Mouse (Mus musculus) CD4-positive, CD25-positive, alpha-beta regulatory T cell, adult 4 months (primary cell): ENCODE measurements around the gene Ogdhl. TPM values are rescaled to one million over a fixed set of nuclear protein-coding genes. Genes with fewer than 3 reads are reported as not detected.

Source experiments
- ATAC-seq: one replicate; pipeline ENCODE4 v1.8.0; 2017
- polyA plus RNA-seq, 2 experiments: library from polyadenylated mRNA; unstranded; fragments of 100-300 nt; shearing (Covaris generic); gene quantifications; one replicate each; pipeline ENCODE4 v1.2.1; 2017

Ogdhl gene
- polyA plus RNA-seq, 2 experiments from 2014 or later = not detected

- no peak for ATAC-seq
Measured at GRCm38 (mm10) chr14:32381066-32381465, 59.2 kb downstream of the Ogdhl start.

DNA sequence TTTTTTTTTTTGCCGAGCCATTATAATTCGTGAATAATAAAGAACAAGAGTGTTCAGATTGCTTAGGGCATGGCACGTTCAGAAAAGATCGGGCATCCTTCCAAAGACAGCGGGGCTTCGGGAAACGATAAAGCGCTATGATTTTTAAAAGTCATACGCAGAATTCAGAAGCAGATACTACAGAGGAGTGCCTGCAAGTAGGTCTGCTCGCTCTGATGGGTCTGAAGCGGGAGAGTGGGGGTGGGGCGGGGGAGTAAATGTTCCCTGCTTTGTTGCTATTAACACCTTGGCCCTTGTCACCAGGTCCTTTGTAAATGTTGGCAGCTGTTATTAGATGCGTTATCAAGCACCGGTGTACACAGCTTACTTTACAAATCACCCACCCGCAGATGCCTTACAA, 59.8 kb downstream of the Ogdhl start:
- ATAC-seq = no peak

- ATAC-seq = no peak
Measured at GRCm38 (mm10) chr14:32388196-32388595, 66.4 kb downstream of the Ogdhl start, which contains the start of gene 1700024G13Rik. Gene 1700024G13Rik (minus strand): TSS chr14:32388391.

Other genes with a start within 250 kb of the Ogdhl start
- 10 to 100 TPM; 14.8 to 25.3 TPM for gene Oxnad1, start 236.6 kb upstream of the Ogdhl start, polyA plus RNA-seq
- gene Dph3, start 236.3 kb upstream of the Ogdhl start, polyA plus RNA-seq = 10 to 100 TPM; 55.6 to 63.5 TPM
- gene Msmb, start 180.0 kb upstream of the Ogdhl start, polyA plus RNA-seq = not detected
- gene Ncoa4, start 162.2 kb upstream of the Ogdhl start, polyA plus RNA-seq = 10 to 100 TPM; 92.5 to 95.7 TPM
- gene Timm23, start 120.1 kb upstream of the Ogdhl start, polyA plus RNA-seq = 100 to 1,000 TPM; 117 to 118 TPM
- gene Parg, start 120.1 kb upstream of the Ogdhl start, polyA plus RNA-seq = 10 to 100 TPM; 18.5 to 21.5 TPM
- not detected for gene 1700024G13Rik, start 66.4 kb downstream of the Ogdhl start, polyA plus RNA-seq
- gene Slc18a3, start 142.8 kb downstream of the Ogdhl start, polyA plus RNA-seq = not detected
- gene Chat, start 144.0 kb downstream of the Ogdhl start, polyA plus RNA-seq = not detected
- gene Ercc6, start 191.5 kb downstream of the Ogdhl start, polyA plus RNA-seq = 1 to 10 TPM; 6.3 to 9.7 TPM